Mouse (Mus musculus) small intestine, adult 2 months (tissue): ENCODE data around the gene Gm20388. TPM values are rescaled to one million over a fixed set of nuclear protein-coding genes. Genes with fewer than 3 reads are reported as not detected.
A peak's percentile ranks its signal among the peaks of the same experiment; 100 is the strongest.

Experiments
- H3K27ac ChIP-seq: fragments of 200-500 bp; 2 replicates; pipeline ENCODE4 v1.5.1; 2012; ENCODE audit warnings: low read depth, low read length, control low read depth, inconsistent platforms; ENCODE audit not compliant: insufficient read depth
- H3K27me3 ChIP-seq: fragments of 200-500 bp; 2 replicates; pipeline ENCODE4 v1.6.1; 2012; ENCODE audit warnings: mild to moderate bottlenecking, moderate library complexity, low read length, inconsistent platforms; ENCODE audit not compliant: control insufficient read depth, insufficient read depth
- H3K36me3 ChIP-seq: fragments of 200-500 bp; 2 replicates; pipeline ENCODE4 v1.6.1; 2012; ENCODE audit warnings: mild to moderate bottlenecking, low read length, control low read depth, inconsistent platforms; ENCODE audit not compliant: control insufficient read depth, insufficient read depth
- H3K4me1 ChIP-seq: fragments of 200-500 bp; 2 replicates; pipeline ENCODE4 v1.6.1; 2012; ENCODE audit warnings: low read length, inconsistent platforms, mixed read lengths; ENCODE audit not compliant: control insufficient read depth, insufficient read depth, insufficient read length
- H3K4me3 ChIP-seq: fragments of 200-500 bp; 2 replicates; pipeline ENCODE4 v1.5.1; 2012; ENCODE audit warnings: low read depth, mild to moderate bottlenecking, control low read depth, inconsistent platforms, low read length, moderate library complexity
- CTCF ChIP-seq: fragments of 200-500 bp; IDR thresholded peaks from 2 replicates; pipeline ENCODE4 v1.5.1; 2012; ENCODE audit warnings: low read depth, mild to moderate bottlenecking, control low read depth, inconsistent platforms, low read length, moderate library complexity, mixed read lengths; ENCODE audit not compliant: insufficient replicate concordance, insufficient read length; ENCODE audit errors: extremely low read depth
- POLR2A ChIP-seq: fragments of 200-500 bp; IDR thresholded peaks from 2 replicates; pipeline ENCODE4 v1.6.1; 2012; ENCODE audit warnings: low read depth, mild to moderate bottlenecking, control low read depth, inconsistent platforms, low read length, moderate library complexity
- WGBS: fragments of 180-500 bp; shearing (Covaris S2); methylation state at CpG from one replicate; pipeline ENCODE4 v1.1.7; 2018; 5-methylcytosine and 5-hydroxymethylcytosine counted together
- polyA plus RNA-seq: library from polyadenylated mRNA; depleted of rRNA; stranded (reverse); fragments of >200 nt; gene quantifications from 2 replicates; pipeline ENCODE4 v1.2.3, GENCODE M21; 2012

The Gm20388 gene
- polyA plus RNA-seq, 1 experiment, result 37.3 TPM

GRCm38 (mm10) chr8:123907604-123908003 lies 3997.0 kb downstream of the Gm20388 start:
- Histone ChIP-seq H3K36me3 (peaks cover 34% of the 10 kb centered on the region), H3K4me3 (no peak overlapping the region), H3K27me3 (no peaks in the 10 kb centered on the region), H3K27ac (no peak overlapping the region), H3K4me1 (no peaks in the 10 kb centered on the region)
- 95% methylated on average over 6 of the region's 6 CpGs for WGBS
- no peak for TF ChIP-seq CTCF
- TF ChIP-seq POLR2A, result no peak

GRCm38 (mm10) chr8:123912265-123912664 lies 4001.6 kb downstream of the Gm20388 start:
- H3K36me3 ChIP-seq, result peaks cover 45% of the 10 kb centered on the region
- H3K4me3 ChIP-seq, result no peak overlapping the region
- no peaks in the 10 kb centered on the region for H3K27me3 ChIP-seq
- no peaks in the 10 kb centered on the region for H3K4me1 ChIP-seq
- no peak for TF ChIP-seq POLR2A
- TF ChIP-seq CTCF, result no peak
- WGBS, result 96% methylated on average over 4 of the region's 4 CpGs
- H3K27ac ChIP-seq, result no peak overlapping the region

- no peak overlapping the region for H3K27ac ChIP-seq
- no peaks in the 10 kb centered on the region for H3K27me3 ChIP-seq
- TF ChIP-seq CTCF (no peak), POLR2A (no peak)
- H3K4me1 ChIP-seq, result no peaks in the 10 kb centered on the region
- H3K36me3 ChIP-seq, result peaks cover 43% of the 10 kb centered on the region
- 95% methylated on average over 3 of the region's 3 CpGs for WGBS
- no peak overlapping the region for H3K4me3 ChIP-seq
These were observed 4004.0 kb downstream of the Gm20388 start for GRCm38 (mm10) chr8:123914635-123915034.

DNA sequence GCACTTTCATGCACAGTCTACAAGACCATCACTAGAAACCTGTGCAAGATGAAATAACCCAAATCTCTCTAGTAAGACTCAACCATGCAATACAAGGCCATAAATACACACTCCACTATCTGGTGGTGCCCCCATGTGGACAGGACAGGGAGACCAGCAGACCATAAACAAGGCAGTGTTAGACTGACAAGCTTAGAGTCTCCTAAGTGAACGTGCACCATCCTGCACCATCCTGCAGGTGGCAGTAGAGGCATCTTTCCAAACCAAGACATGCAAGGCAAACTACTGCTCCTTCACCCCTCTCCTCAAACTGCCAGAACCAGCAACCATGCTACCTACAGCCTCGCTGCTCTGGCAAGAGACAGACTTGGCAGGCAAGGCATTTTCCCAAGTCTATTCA lies 4014.1 kb downstream of the Gm20388 start:
- peak; percentile 83; the same call in 1 of the 2 replicates for TF ChIP-seq CTCF
- TF ChIP-seq POLR2A, result no peak
- peaks cover 28% of the 10 kb centered on the region for H3K36me3 ChIP-seq
- H3K4me3 ChIP-seq, result no peak overlapping the region
- H3K27ac ChIP-seq, result no peak overlapping the region
- H3K27me3 ChIP-seq, result no peaks in the 10 kb centered on the region
- WGBS, result 8% methylated on average over 2 of the region's 2 CpGs
- H3K4me1 ChIP-seq, result no peaks in the 10 kb centered on the region

DNA sequence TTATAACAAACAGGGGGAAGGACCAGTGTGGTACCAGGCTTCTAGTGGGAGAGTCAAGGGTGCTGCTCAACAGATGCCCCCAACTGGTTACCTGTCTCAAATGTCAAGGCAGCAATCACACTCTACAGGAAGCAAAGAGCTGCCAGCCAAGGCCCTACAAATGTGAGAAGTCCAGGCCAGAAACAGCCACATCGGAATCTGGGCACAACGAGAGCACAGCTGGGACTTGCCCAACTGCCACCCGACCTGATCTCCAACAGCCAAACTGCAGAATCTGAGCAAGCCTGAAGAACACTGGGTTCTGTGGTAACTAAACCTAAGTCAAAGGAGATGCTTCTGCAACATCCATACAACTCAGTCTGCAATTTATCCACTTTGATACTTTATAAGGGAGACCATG lies 4015.0 kb downstream of the Gm20388 start:
- Histone ChIP-seq H3K4me3 (no peak overlapping the region), H3K4me1 (no peaks in the 10 kb centered on the region), H3K36me3 (peaks cover 25% of the 10 kb centered on the region), H3K27me3 (no peaks in the 10 kb centered on the region), H3K27ac (no peak overlapping the region)
- no peak for TF ChIP-seq CTCF
- TF ChIP-seq POLR2A, result no peak
- WGBS, result 86% methylated on average over 3 of the region's 3 CpGs

DNA sequence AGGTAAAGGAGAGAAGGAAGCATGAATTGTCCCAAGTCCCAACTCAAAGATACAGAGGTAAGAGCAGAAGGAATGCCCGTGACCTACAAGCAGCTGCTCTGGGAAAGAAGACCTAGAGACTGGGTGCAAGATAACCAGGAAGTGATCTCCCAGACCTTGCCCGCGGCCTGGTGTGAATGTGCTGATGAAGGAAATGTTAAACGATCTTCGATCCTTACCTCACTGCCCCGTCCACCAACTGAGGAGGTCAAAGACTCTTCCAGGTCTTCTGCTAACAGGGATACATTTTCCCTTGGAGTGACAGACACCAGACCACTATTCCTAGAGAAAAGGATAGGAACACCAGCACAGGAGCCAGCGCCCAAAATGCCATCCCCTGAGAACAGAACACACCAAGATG lies 4018.4 kb downstream of the Gm20388 start:
- Histone ChIP-seq H3K27me3 (no peaks in the 10 kb centered on the region), H3K36me3 (peaks cover 26% of the 10 kb centered on the region), H3K4me1 (no peaks in the 10 kb centered on the region), H3K27ac (no peak overlapping the region), H3K4me3 (no peak overlapping the region)
- WGBS, result 77% methylated on average over 7 of the region's 7 CpGs
- TF ChIP-seq POLR2A, result no peak
- no peak for TF ChIP-seq CTCF

DNA sequence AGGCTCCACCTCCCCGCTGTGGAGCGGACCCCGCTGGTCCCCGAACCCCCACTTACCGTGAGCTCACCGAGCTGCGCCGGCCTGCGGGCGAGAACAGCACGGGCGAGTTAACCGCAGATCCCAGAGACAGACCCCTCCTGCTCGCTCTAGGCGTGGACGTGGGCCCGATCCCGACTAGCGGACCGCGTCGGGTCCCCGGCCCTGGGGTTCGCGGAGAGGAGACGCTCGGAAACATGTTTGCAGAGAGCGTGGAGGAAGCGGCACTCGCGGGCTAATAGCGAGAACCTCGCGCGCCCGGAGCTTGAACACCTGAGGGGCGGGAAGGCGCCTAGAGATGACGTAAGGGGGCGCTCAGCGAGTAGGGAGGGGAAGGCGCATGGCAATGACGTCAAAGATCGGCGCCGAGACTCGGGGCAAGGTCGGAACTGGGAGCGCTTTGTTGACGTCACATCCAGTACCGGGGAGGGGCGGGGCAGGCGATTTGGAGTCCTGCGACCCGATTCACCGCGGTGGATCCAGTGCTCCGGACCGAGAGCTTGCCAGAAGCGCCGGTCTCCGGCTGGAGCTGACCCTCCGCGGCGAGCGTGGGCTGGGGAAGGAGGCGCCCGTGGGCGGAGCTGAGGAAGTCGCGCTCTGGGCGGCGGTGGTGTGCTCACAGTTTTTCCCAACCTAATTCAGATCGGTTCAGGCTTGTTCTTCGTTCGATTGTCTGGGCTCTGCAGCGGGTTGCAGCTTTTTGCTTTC lies 4038.5 kb downstream of the Gm20388 start, which contains the start of gene Nup133:
Gene Nup133 (minus strand): TSS at position 324 of the 744 bp plus-strand sequence.
- TF ChIP-seq CTCF, result no peak
- TF ChIP-seq POLR2A, result no peak
- peak within 1 kb of the TSS; percentile 75 for H3K27ac ChIP-seq
- H3K27me3 ChIP-seq, result no peaks in the 10 kb centered on the region
- H3K4me1 ChIP-seq, result peaks cover 3% of the 10 kb centered on the region; the same call in 1 of the 2 replicates
- peaks cover 21% of the 10 kb centered on the region for H3K36me3 ChIP-seq
- H3K4me3 ChIP-seq, result peak within 1 kb of the TSS; percentile 98
- WGBS, result under 1% methylated on average over 77 of the region's 77 CpGs
